Mouse (Mus musculus): ENCODE data around the gene Ak9. TPM values are rescaled to one million over a fixed set of nuclear protein-coding genes. Genes with fewer than 3 reads are reported as not detected.

The Ak9 gene
- total and polyA plus RNA-seq, 3 experiments: not detected

DNA sequence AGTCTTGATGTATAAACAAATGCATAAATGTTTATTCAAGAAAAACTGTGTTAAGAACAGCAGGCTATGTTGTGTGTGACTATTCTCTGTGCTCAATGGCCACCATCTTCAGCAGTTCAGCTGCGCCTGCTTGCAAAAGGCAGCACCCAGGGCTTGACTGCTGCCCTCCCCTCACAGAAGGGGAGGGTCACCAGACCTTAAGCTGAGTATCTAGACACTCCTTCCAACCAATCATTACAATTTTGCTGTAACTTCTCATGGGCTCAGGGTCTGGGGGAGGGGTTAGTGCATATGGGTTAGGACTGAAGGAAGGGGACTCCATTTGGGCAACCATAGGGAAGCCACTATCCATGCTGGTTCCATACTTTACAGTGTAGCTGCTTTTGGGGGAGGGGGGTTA lies 25.0 kb upstream of the Ak9 start:
- H3K4me1 ChIP-seq (ENCODE audit: insufficient read depth, low read depth, low read length): no peaks in the 10 kb centered on the region
- no peaks in the 10 kb centered on the region for H3K27me3 ChIP-seq (ENCODE audit: insufficient read depth, low read length)
- no peaks in the 10 kb centered on the region for H3K9me3 ChIP-seq (replicated peaks)
- H3K36me3 ChIP-seq (replicated peaks): peaks cover 59% of the 10 kb centered on the region
- no peak overlapping the region for H3K4me3 ChIP-seq (ENCODE audit: low read depth, low read length)
- ATAC-seq (ENCODE audit: extremely low read depth, insufficient number of reproducible peaks, low FRiP score, poor library complexity, severe bottlenecking) (no peak), DNase-seq (ENCODE audit: low spot score) (no peak)
- no peak for TF ChIP-seq GATA1 (IDR thresholded peaks at IDR 0.05; ENCODE audit: borderline replicate concordance, low read length)
- TF ChIP-seq POLR2AphosphoS5 (IDR thresholded peaks at IDR 0.05; ENCODE audit: insufficient replicate concordance, low read depth, low read length): no peak
- no peak for TF ChIP-seq CTCF (IDR thresholded peaks at IDR 0.05; ENCODE audit: low read depth, low read length)
- TF ChIP-seq GATA2 (IDR thresholded peaks at IDR 0.05; ENCODE audit: borderline replicate concordance, low read depth, low read length): no peak
- TF ChIP-seq TAL1 (conservative IDR thresholded peaks at IDR 0.05; ENCODE audit: low read depth, low read length): no peak

DNA sequence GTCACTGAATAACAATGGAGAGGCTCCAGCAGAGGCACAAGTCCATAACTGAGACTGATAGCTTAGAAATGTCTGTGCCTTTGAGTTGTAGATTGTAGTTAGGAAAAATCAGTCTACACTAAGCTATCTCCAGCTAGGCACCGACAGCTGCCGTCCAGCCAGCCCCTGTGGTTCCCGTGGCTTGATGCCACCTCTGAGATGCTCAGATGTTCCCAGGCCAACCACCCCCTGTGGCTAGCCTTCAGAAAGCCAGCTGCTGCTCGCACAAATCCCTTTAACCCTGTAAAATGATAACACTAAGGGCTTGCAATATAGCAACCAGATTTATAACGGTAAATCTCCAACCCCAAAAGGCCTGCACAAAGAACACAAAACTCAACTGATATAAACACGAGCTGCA lies 23.6 kb upstream of the Ak9 start:
- Histone ChIP-seq H3K36me3 (replicated peaks) (peaks cover 62% of the 10 kb centered on the region), H3K4me1 (ENCODE audit: insufficient read depth, low read depth, low read length) (no peaks in the 10 kb centered on the region), H3K9me3 (replicated peaks) (no peaks in the 10 kb centered on the region), H3K27me3 (ENCODE audit: insufficient read depth, low read length) (no peaks in the 10 kb centered on the region), H3K4me3 (ENCODE audit: low read depth, low read length) (no peak overlapping the region)
- ATAC-seq (ENCODE audit: extremely low read depth, insufficient number of reproducible peaks, low FRiP score, poor library complexity, severe bottlenecking): no peak
- no peak for DNase-seq (ENCODE audit: low spot score)
- TF ChIP-seq TAL1 (conservative IDR thresholded peaks at IDR 0.05; ENCODE audit: low read depth, low read length) (no peak), POLR2AphosphoS5 (IDR thresholded peaks at IDR 0.05; ENCODE audit: insufficient replicate concordance, low read depth, low read length) (no peak), GATA2 (IDR thresholded peaks at IDR 0.05; ENCODE audit: borderline replicate concordance, low read depth, low read length) (no peak), CTCF (IDR thresholded peaks at IDR 0.05; ENCODE audit: low read depth, low read length) (no peak), GATA1 (IDR thresholded peaks at IDR 0.05; ENCODE audit: borderline replicate concordance, low read length) (no peak)

GRCm38 (mm10) chr10:41280796-41281195 lies 23.0 kb upstream of the Ak9 start:
- TF ChIP-seq POLR2AphosphoS5 (IDR thresholded peaks at IDR 0.05; ENCODE audit: insufficient replicate concordance, low read depth, low read length): no peak
- no peak for TF ChIP-seq GATA2 (IDR thresholded peaks at IDR 0.05; ENCODE audit: borderline replicate concordance, low read depth, low read length)
- TF ChIP-seq TAL1 (conservative IDR thresholded peaks at IDR 0.05; ENCODE audit: low read depth, low read length): no peak
- TF ChIP-seq CTCF (IDR thresholded peaks at IDR 0.05; ENCODE audit: low read depth, low read length): no peak
- TF ChIP-seq GATA1 (IDR thresholded peaks at IDR 0.05; ENCODE audit: borderline replicate concordance, low read length): no peak
- Histone ChIP-seq H3K4me3 (ENCODE audit: low read depth, low read length) (no peak overlapping the region), H3K27me3 (ENCODE audit: insufficient read depth, low read length) (no peaks in the 10 kb centered on the region), H3K36me3 (replicated peaks) (peaks cover 62% of the 10 kb centered on the region), H3K4me1 (ENCODE audit: insufficient read depth, low read depth, low read length) (no peaks in the 10 kb centered on the region), H3K9me3 (replicated peaks) (no peaks in the 10 kb centered on the region)
- ATAC-seq (ENCODE audit: extremely low read depth, insufficient number of reproducible peaks, low FRiP score, poor library complexity, severe bottlenecking) (no peak), DNase-seq (ENCODE audit: low spot score) (no peak)

DNA sequence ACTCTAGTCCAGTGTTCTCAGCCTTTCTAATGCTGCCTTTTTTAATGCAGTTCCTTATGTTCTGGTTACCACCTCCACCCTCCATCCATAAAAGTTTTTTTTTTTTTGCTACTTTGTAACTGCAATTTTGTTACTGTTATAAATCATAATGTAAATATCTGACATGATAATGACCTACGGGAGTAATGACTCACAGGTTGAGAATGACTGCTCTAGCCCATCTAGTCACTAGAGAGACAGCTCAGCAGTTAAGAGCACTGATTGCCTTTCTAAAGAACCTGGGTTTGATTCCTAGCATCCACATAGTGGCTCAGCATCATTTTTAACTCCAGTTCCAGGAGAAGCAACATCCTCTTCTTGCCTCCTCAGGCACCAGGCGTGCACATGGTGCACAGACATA lies 21.7 kb upstream of the Ak9 start:
- ATAC-seq (ENCODE audit: extremely low read depth, insufficient number of reproducible peaks, low FRiP score, poor library complexity, severe bottlenecking) (no peak), DNase-seq (ENCODE audit: low spot score) (no peak)
- Histone ChIP-seq H3K27me3 (ENCODE audit: insufficient read depth, low read length) (no peaks in the 10 kb centered on the region), H3K4me1 (ENCODE audit: insufficient read depth, low read depth, low read length) (no peaks in the 10 kb centered on the region; the same call in 1 of the 2 replicates), H3K9me3 (replicated peaks) (no peaks in the 10 kb centered on the region), H3K4me3 (ENCODE audit: low read depth, low read length) (no peak overlapping the region), H3K36me3 (replicated peaks) (peaks cover 59% of the 10 kb centered on the region)
- TF ChIP-seq GATA1 (IDR thresholded peaks at IDR 0.05; ENCODE audit: borderline replicate concordance, low read length) (no peak), POLR2AphosphoS5 (IDR thresholded peaks at IDR 0.05; ENCODE audit: insufficient replicate concordance, low read depth, low read length) (no peak), GATA2 (IDR thresholded peaks at IDR 0.05; ENCODE audit: borderline replicate concordance, low read depth, low read length) (no peak), TAL1 (conservative IDR thresholded peaks at IDR 0.05; ENCODE audit: low read depth, low read length) (no peak), CTCF (IDR thresholded peaks at IDR 0.05; ENCODE audit: low read depth, low read length) (no peak)

DNA sequence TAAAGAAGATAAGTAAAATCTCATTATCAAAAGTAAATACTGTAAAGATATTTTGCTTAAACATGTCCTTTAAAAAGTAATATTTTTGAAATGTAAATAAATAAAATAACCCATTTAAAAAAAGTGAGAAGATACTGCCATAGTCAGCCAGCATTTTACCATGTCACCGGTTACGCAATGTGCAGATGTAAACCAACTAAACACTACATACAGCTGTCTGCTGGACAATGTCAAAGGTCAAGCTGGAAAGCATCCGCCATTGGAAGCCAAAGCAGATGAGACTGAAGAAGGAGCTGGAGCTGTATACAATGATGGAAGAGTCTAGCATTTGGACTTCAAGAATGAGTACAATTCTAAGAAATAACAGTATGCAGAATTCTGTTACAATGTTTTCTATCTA lies 16.2 kb upstream of the Ak9 start:
- Histone ChIP-seq H3K27me3 (ENCODE audit: insufficient read depth, low read length) (no peaks in the 10 kb centered on the region), H3K4me3 (ENCODE audit: low read depth, low read length) (no peak overlapping the region), H3K9me3 (replicated peaks) (no peaks in the 10 kb centered on the region), H3K4me1 (ENCODE audit: insufficient read depth, low read depth, low read length) (peaks cover 4% of the 10 kb centered on the region), H3K36me3 (replicated peaks) (peaks cover 32% of the 10 kb centered on the region)
- DNase-seq (ENCODE audit: low spot score): no peak
- ATAC-seq (ENCODE audit: extremely low read depth, insufficient number of reproducible peaks, low FRiP score, poor library complexity, severe bottlenecking): no peak
- TF ChIP-seq GATA1 (IDR thresholded peaks at IDR 0.05; ENCODE audit: borderline replicate concordance, low read length): no peak
- no peak for TF ChIP-seq CTCF (IDR thresholded peaks at IDR 0.05; ENCODE audit: low read depth, low read length)
- no peak for TF ChIP-seq TAL1 (conservative IDR thresholded peaks at IDR 0.05; ENCODE audit: low read depth, low read length)
- no peak for TF ChIP-seq GATA2 (IDR thresholded peaks at IDR 0.05; ENCODE audit: borderline replicate concordance, low read depth, low read length)
- no peak for TF ChIP-seq POLR2AphosphoS5 (IDR thresholded peaks at IDR 0.05; ENCODE audit: insufficient replicate concordance, low read depth, low read length)

GRCm38 (mm10) chr10:41288074-41288473 lies 15.7 kb upstream of the Ak9 start:
- ATAC-seq (ENCODE audit: extremely low read depth, insufficient number of reproducible peaks, low FRiP score, poor library complexity, severe bottlenecking): no peak
- Histone ChIP-seq H3K4me1 (ENCODE audit: insufficient read depth, low read depth, low read length) (peaks cover 4% of the 10 kb centered on the region), H3K9me3 (replicated peaks) (no peaks in the 10 kb centered on the region), H3K36me3 (replicated peaks) (peaks cover 27% of the 10 kb centered on the region), H3K27me3 (ENCODE audit: insufficient read depth, low read length) (no peaks in the 10 kb centered on the region), H3K4me3 (ENCODE audit: low read depth, low read length) (no peak overlapping the region)
- DNase-seq (ENCODE audit: low spot score): no peak
- TF ChIP-seq POLR2AphosphoS5 (IDR thresholded peaks at IDR 0.05; ENCODE audit: insufficient replicate concordance, low read depth, low read length): no peak
- no peak for TF ChIP-seq GATA1 (IDR thresholded peaks at IDR 0.05; ENCODE audit: borderline replicate concordance, low read length)
- TF ChIP-seq GATA2 (IDR thresholded peaks at IDR 0.05; ENCODE audit: borderline replicate concordance, low read depth, low read length): no peak
- TF ChIP-seq CTCF (IDR thresholded peaks at IDR 0.05; ENCODE audit: low read depth, low read length): no peak
- TF ChIP-seq TAL1 (conservative IDR thresholded peaks at IDR 0.05; ENCODE audit: low read depth, low read length): no peak

All from G1E (cell line).